Mouse (Mus musculus): ENCODE measurements around the gene Acoxl.

Gene Acoxl

GRCm38 (mm10) chr2:128172266-128172665 is 333.6 kb downstream of the Acoxl start:
- in situ Hi-C loops (cut with MboI; ENCODE audit: low pct_unique_long_range_greater_than_20kb in 1 of 2, low sequenced_read_pairs in 2 of 2, unreplicated experiment in 1 of 2): no loop called here
